Comparison of ENCODE assay signal across 8 mouse cellular contexts in the genomic region with DNA sequence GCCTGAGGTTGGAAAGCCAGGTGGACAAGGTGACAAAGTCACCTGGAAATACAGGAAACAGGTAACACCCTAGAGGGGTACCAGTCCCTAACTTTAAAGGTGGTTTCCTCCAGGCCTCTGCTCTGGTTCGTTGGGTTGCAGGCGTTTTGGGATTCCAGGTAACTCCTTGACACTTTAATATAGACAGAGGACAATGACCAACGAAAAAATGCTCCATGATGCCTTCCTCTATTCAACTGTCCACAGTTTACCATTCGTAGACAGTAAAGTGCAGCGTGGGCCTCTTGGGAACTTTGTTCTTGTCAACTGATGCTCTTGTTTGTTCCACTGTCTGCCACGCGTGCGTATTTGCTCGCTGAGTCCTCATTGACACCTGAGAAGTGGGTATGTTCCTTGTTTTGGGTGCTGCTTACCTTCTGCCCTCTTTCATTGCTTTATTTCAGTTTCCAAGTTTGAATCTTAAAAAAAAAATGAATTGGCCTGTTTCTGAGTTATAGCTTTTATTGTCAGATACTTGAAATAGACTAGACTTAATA. TPM values are rescaled to one million over a fixed set of nuclear protein-coding genes. Genes with fewer than 3 reads are reported as not detected.
DNase-seq lines count a peak whose midpoint lies in the region; ATAC-seq and TF ChIP-seq lines count a peak whose summit lies in the region.

No protein-coding gene starts in this region.

- peak overlapping the region; percentile 92 for H3K9ac ChIP-seq in forebrain, embryonic 15.5 days (replicated peaks)
- 0 out of 2 replicates have a peak overlapping the region, but pooled peaks have one; percentile 90 for H3K9ac ChIP-seq in liver, embryonic 12.5 days

- no peaks in the 10 kb centered on the region for H3K9me3 ChIP-seq in forebrain, embryonic 15.5 days
- no peaks in the 10 kb centered on the region for H3K9me3 ChIP-seq in liver, embryonic 12.5 days (replicated peaks)

- peaks cover 49% of the 10 kb centered on the region for H3K4me1 ChIP-seq in forebrain, embryonic 15.5 days
- H3K4me1 ChIP-seq in liver, embryonic 12.5 days = peaks cover 29% of the 10 kb centered on the region

- peak overlapping the region; percentile 47 for H3ac ChIP-seq in C2C12 (ENCODE audit: control insufficient read depth, insufficient read length, low read depth)

- H3K36me3 ChIP-seq in C2C12 (ENCODE audit: control insufficient read depth, insufficient read depth) = no peaks in the 10 kb centered on the region
- H3K36me3 ChIP-seq in forebrain, embryonic 15.5 days = no peaks in the 10 kb centered on the region
- no peaks in the 10 kb centered on the region for H3K36me3 ChIP-seq in liver, embryonic 12.5 days

- DNase-seq in CD4-positive, CD25-positive, alpha-beta regulatory T cell, adult 2 months (ENCODE audit: low read depth, low spot score) = peak; percentile 19
- no peak for DNase-seq in thymus, postnatal 0 days (ENCODE audit: low spot score)
- DNase-seq in embryo, embryonic 10.5 days (ENCODE audit: low spot score) = no peak
- no peak for DNase-seq in gastrocnemius, adult 18-20 months (ENCODE audit: low spot score)

- WGBS in forebrain, embryonic 15.5 days = 13% methylated on average over 9 of the region's 9 CpGs
- WGBS in liver, embryonic 12.5 days (ENCODE audit: insufficient replicate concordance) = 64% methylated on average over 9 of the region's 9 CpGs

- H3K79me2 ChIP-seq in C2C12 (ENCODE audit: control insufficient read depth, insufficient read depth) = peaks cover 71% of the 10 kb centered on the region

- H3K79me3 ChIP-seq in C2C12 (ENCODE audit: low read depth) = peaks cover 47% of the 10 kb centered on the region

- peak overlapping the region; percentile 61 for H3K4me2 ChIP-seq in forebrain, embryonic 15.5 days (replicated peaks)
- peak overlapping the region; percentile 99 for H3K4me2 ChIP-seq in liver, embryonic 12.5 days

- H3K4me3 ChIP-seq in C2C12 (ENCODE audit: insufficient read depth, poor library complexity, severe bottlenecking) = peak overlapping the region; percentile 61
- peak overlapping the region; percentile 91 for H3K4me3 ChIP-seq in forebrain, embryonic 15.5 days
- peak overlapping the region; percentile 90 for H3K4me3 ChIP-seq in liver, embryonic 12.5 days

- no peak for TF ChIP-seq CTCF in C2C12 (IDR thresholded peaks at IDR 0.05; ENCODE audit: control insufficient read depth, insufficient read depth, insufficient read length)

- no peaks in the 10 kb centered on the region for H3K27me3 ChIP-seq in C2C12 (ENCODE audit: control insufficient read depth, insufficient read depth, insufficient read length)
- no peaks in the 10 kb centered on the region for H3K27me3 ChIP-seq in forebrain, embryonic 15.5 days
- H3K27me3 ChIP-seq in liver, embryonic 12.5 days (replicated peaks) = peaks cover 16% of the 10 kb centered on the region

- H3K27ac ChIP-seq in forebrain, embryonic 15.5 days (replicated peaks) = peak overlapping the region; percentile 96; the same call in 1 of the 2 replicates
- no peak overlapping the region for H3K27ac ChIP-seq in liver, embryonic 12.5 days

- no peak for ATAC-seq in CD4-positive, CD25-positive, alpha-beta regulatory T cell, adult 4 months
- ATAC-seq in forebrain, embryonic 15.5 days (replicated peaks) = no peak
- no peak for ATAC-seq in liver, embryonic 12.5 days

TF ChIP-seq in C2C12, 6 proteins besides CTCF, POLR2A, EP300 and RAD21:
- no peak for TF ChIP-seq MAX (IDR thresholded peaks at IDR 0.05)
- no peak for TF ChIP-seq USF1 (IDR thresholded peaks at IDR 0.05; ENCODE audit: low read depth)
- no peak for TF ChIP-seq FOSL1 (IDR thresholded peaks at IDR 0.05; ENCODE audit: insufficient read depth, low read length, poor library complexity, severe bottlenecking)
- TF ChIP-seq CEBPB (IDR thresholded peaks at IDR 0.05; ENCODE audit: low read depth) = no peak
- no peak for TF ChIP-seq MYOD1 (IDR thresholded peaks at IDR 0.05; ENCODE audit: control insufficient read depth, insufficient read length, low read depth)
- TF ChIP-seq MYOG (IDR thresholded peaks at IDR 0.05; ENCODE audit: control insufficient read depth, extremely low read depth, insufficient read length) = no peak

RNA-seq across cellular contexts. Expression of a gene that starts 2.1 kb away (rescaled TPM):
- 10 to 100 TPM in 1 of 2 experiments, 1 to 10 TPM in 1; 8.7 to 11.8 TPM for polyA plus RNA-seq in CD4-positive, CD25-positive, alpha-beta regulatory T cell, adult 4 months (2017; shearing (Covaris generic))
- polyA plus RNA-seq in C2C12 (2012; fragmentation: generic; extraction: Trizol) = 6.3 TPM
- polyA plus RNA-seq in forebrain, embryonic 15.5 days (2015; fragmentation: Nextera tagmentation; extraction: Ambion mirVana) = 8.0 and 8.2 TPM in 2 replicates
- 1.5 and 2.0 TPM in 2 replicates for polyA plus RNA-seq in liver, embryonic 12.5 days (2016; fragmentation: Nextera tagmentation; extraction: Ambion mirVana)
- polyA plus RNA-seq in thymus, postnatal 0 days (2015; fragmentation: Nextera tagmentation; extraction: Ambion mirVana) = 1.2 and 1.4 TPM in 2 replicates
- total RNA-seq in gastrocnemius, adult 18-20 months (2021) = 1 to 10 TPM; 7.5 to 8.2 TPM
